Comparison of ENCODE assay signal across 8 mouse cellular contexts in genomic region chr8:84201545-84202245, GRCm38 (mm10). TPM values are rescaled to one million over a fixed set of nuclear protein-coding genes. Genes with fewer than 3 reads are reported as not detected.
A peak's percentile ranks its signal among the peaks of the same experiment; 100 is the strongest.
DNase-seq lines count a peak whose midpoint lies in the region; ATAC-seq lines count a peak whose summit lies in the region.

No protein-coding gene starts in this region.

- no peaks in the 10 kb centered on the region for H3K9me3 ChIP-seq in embryonic facial prominence, embryonic 15.5 days (replicated peaks)
- no peaks in the 10 kb centered on the region for H3K9me3 ChIP-seq in heart, embryonic 16.5 days (replicated peaks; ENCODE audit: control insufficient read depth, low read length)

- H3K9ac ChIP-seq in embryonic facial prominence, embryonic 15.5 days = peak overlapping the region; percentile 92
- H3K9ac ChIP-seq in heart, embryonic 16.5 days (ENCODE audit: low read length) = peak overlapping the region; percentile 97

- peaks cover 20% of the 10 kb centered on the region for H3K36me3 ChIP-seq in embryonic facial prominence, embryonic 15.5 days
- peaks cover 11% of the 10 kb centered on the region for H3K36me3 ChIP-seq in heart, embryonic 16.5 days (ENCODE audit: control insufficient read depth, insufficient read depth)

- H3K4me1 ChIP-seq in embryonic facial prominence, embryonic 15.5 days = peaks cover 87% of the 10 kb centered on the region
- peaks cover 49% of the 10 kb centered on the region for H3K4me1 ChIP-seq in heart, embryonic 16.5 days (ENCODE audit: control insufficient read depth, insufficient read depth, low read length)

- 33% methylated on average over 15 of the region's 15 CpGs for WGBS in embryonic facial prominence, embryonic 15.5 days
- 26% methylated on average over 15 of the region's 15 CpGs for WGBS in heart, embryonic 16.5 days

- no peak for ATAC-seq in embryonic facial prominence, embryonic 15.5 days (ENCODE audit: insufficient number of reproducible peaks, low FRiP score, low TSS enrichment, low read depth)
- peak; percentile 11 for ATAC-seq in heart, embryonic 16.5 days (replicated peaks; ENCODE audit: extremely low read depth, insufficient read depth, low FRiP score)

- no peaks in the 10 kb centered on the region for H3K27me3 ChIP-seq in embryonic facial prominence, embryonic 15.5 days
- H3K27me3 ChIP-seq in heart, embryonic 16.5 days (ENCODE audit: control insufficient read depth, insufficient read depth, low read length) = no peaks in the 10 kb centered on the region

- peak overlapping the region; percentile 98 for H3K27ac ChIP-seq in embryonic facial prominence, embryonic 15.5 days (replicated peaks)
- H3K27ac ChIP-seq in heart, embryonic 16.5 days (ENCODE audit: low read length) = peak overlapping the region; percentile 99

- DNase-seq in thymus, postnatal 4 days = peak; percentile 46
- no peak for DNase-seq in thymus, postnatal 0 days (ENCODE audit: low spot score)
- peak; percentile 81 for DNase-seq in kidney, postnatal 10 days
- peak; percentile 93 for DNase-seq in lung, postnatal 36 days
- peak; percentile 68 for DNase-seq in testis, postnatal 10 days (ENCODE audit: low spot score)
- no peak for DNase-seq in cerebellum, adult 8-10 months

- peak overlapping the region; percentile 81 for H3K4me3 ChIP-seq in embryonic facial prominence, embryonic 15.5 days (replicated peaks)
- H3K4me3 ChIP-seq in heart, embryonic 16.5 days (ENCODE audit: low read length) = peak overlapping the region; percentile 71

- peak overlapping the region; percentile 92 for H3K4me2 ChIP-seq in embryonic facial prominence, embryonic 15.5 days (replicated peaks)
- peak overlapping the region; percentile 96 for H3K4me2 ChIP-seq in heart, embryonic 16.5 days (ENCODE audit: low read depth, low read length)

RNA-seq across cellular contexts. Expression of gene Nanos3, which starts 16.7 kb away (rescaled TPM):
- 5.3 and 6.2 TPM in 2 replicates for polyA plus RNA-seq in thymus, postnatal 0 days (2015; fragmentation: Nextera tagmentation; extraction: Ambion mirVana)
- 3.5 and 4.0 TPM in 2 replicates for polyA plus RNA-seq in embryonic facial prominence, embryonic 15.5 days (2015; fragmentation: Nextera tagmentation; extraction: Ambion mirVana)
- polyA plus RNA-seq in heart, embryonic 16.5 days (2015; fragmentation: Nextera tagmentation; extraction: Ambion mirVana) = 1.5 and 1.6 TPM in 2 replicates

RNA-seq across cellular contexts. Expression of gene Zswim4, which starts 35.2 kb away (rescaled TPM):
- polyA plus RNA-seq in thymus, postnatal 0 days (2015; fragmentation: Nextera tagmentation; extraction: Ambion mirVana) = 12.7 and 13.2 TPM in 2 replicates
- polyA plus RNA-seq in embryonic facial prominence, embryonic 15.5 days (2015; fragmentation: Nextera tagmentation; extraction: Ambion mirVana) = 15.8 and 17.7 TPM in 2 replicates
- 8.4 and 9.9 TPM in 2 replicates for polyA plus RNA-seq in heart, embryonic 16.5 days (2015; fragmentation: Nextera tagmentation; extraction: Ambion mirVana)

RNA-seq across cellular contexts. Expression of gene D8Ertd738e, which starts 47.8 kb away (rescaled TPM):
- polyA plus RNA-seq in thymus, postnatal 0 days (2015; fragmentation: Nextera tagmentation; extraction: Ambion mirVana) = 403 and 424 TPM in 2 replicates
- 314 and 349 TPM in 2 replicates for polyA plus RNA-seq in embryonic facial prominence, embryonic 15.5 days (2015; fragmentation: Nextera tagmentation; extraction: Ambion mirVana)
- polyA plus RNA-seq in heart, embryonic 16.5 days (2015; fragmentation: Nextera tagmentation; extraction: Ambion mirVana) = 297 and 311 TPM in 2 replicates

RNA-seq across cellular contexts. Expression of gene 4930432K21Rik, which starts 53.9 kb away (rescaled TPM):
- polyA plus RNA-seq in thymus, postnatal 0 days (2015; fragmentation: Nextera tagmentation; extraction: Ambion mirVana) = 1.3 and 1.4 TPM in 2 replicates
- polyA plus RNA-seq in embryonic facial prominence, embryonic 15.5 days (2015; fragmentation: Nextera tagmentation; extraction: Ambion mirVana) = 1.9 and 2.3 TPM in 2 replicates
- polyA plus RNA-seq in heart, embryonic 16.5 days (2015; fragmentation: Nextera tagmentation; extraction: Ambion mirVana) = 1.2 and 1.3 TPM in 2 replicates

RNA-seq across cellular contexts. Expression of gene Cc2d1a, which starts 54.0 kb away (rescaled TPM):
- polyA plus RNA-seq in thymus, postnatal 0 days (2015; fragmentation: Nextera tagmentation; extraction: Ambion mirVana) = 18.9 and 20.1 TPM in 2 replicates
- polyA plus RNA-seq in embryonic facial prominence, embryonic 15.5 days (2015; fragmentation: Nextera tagmentation; extraction: Ambion mirVana) = 31.8 and 32.8 TPM in 2 replicates
- polyA plus RNA-seq in heart, embryonic 16.5 days (2015; fragmentation: Nextera tagmentation; extraction: Ambion mirVana) = 14.8 and 15.4 TPM in 2 replicates

Comparison
In these comparisons a context has a peak if more than half of its experiments do, and no peak if none do; other contexts are left out.
1. DNase-seq: peak in thymus, postnatal 4 days (single experiment), kidney, postnatal 10 days (single experiment), lung, postnatal 36 days (single experiment) and testis, postnatal 10 days (single experiment); none in thymus, postnatal 0 days (single experiment) and cerebellum, adult 8-10 months (single experiment).